Mouse (Mus musculus) CH12F3 (cell line): Measurements from ENCODE around the gene Postn.

Experiments
- in situ Hi-C: fragments of 300-500 bp; cut with MboI; formaldehyde crosslinking; loops from 2 replicates; pipeline ENCODE4 v1.14.3; 2020; ENCODE audit warnings: low sequenced_read_pairs

Gene Postn

GRCm38 (mm10) chr3:54417833-54418386 is 57.0 kb downstream of the Postn start:
- in situ Hi-C loops: no loop called here

GRCm38 (mm10) chr3:54420189-54420928 is 59.5 kb downstream of the Postn start:
- in situ Hi-C loops: no loop called here

- in situ Hi-C loops: no loop called here
Measured at GRCm38 (mm10) chr3:54420983-54421382, 60.1 kb downstream of the Postn start.

- in situ Hi-C loops: no loop called here
Measured at GRCm38 (mm10) chr3:54421666-54422065, 60.8 kb downstream of the Postn start.

- in situ Hi-C loops: no loop called here
Measured at GRCm38 (mm10) chr3:54424146-54424545, 63.2 kb downstream of the Postn start.

- in situ Hi-C loops: no loop called here
Measured at GRCm38 (mm10) chr3:54431663-54432062, 70.8 kb downstream of the Postn start.

- in situ Hi-C loops: no loop called here
Measured at GRCm38 (mm10) chr3:54432167-54432566, 71.3 kb downstream of the Postn start.

- in situ Hi-C loops: no loop called here
Measured at GRCm38 (mm10) chr3:54432605-54433004, 71.7 kb downstream of the Postn start.

- in situ Hi-C loops: no loop called here
Measured at GRCm38 (mm10) chr3:54434571-54434970, 73.7 kb downstream of the Postn start.

GRCm38 (mm10) chr3:54436373-54436964 is 75.6 kb downstream of the Postn start:
- in situ Hi-C loops: no loop called here
